Mouse (Mus musculus) liver, postnatal 0 days (tissue): ENCODE measurements around the gene Sox5. TPM values are rescaled to one million over a fixed set of nuclear protein-coding genes. Genes with fewer than 3 reads are reported as not detected.
A peak's percentile ranks its signal among the peaks of the same experiment; 100 is the strongest.

Source experiments
- ATAC-seq: fragments of 200-750 bp; cut with Nextera tagmentation; 2 replicates; pipeline ENCODE4 v1.8.0; 2017; ENCODE audit warnings: mild to moderate bottlenecking, moderate library complexity
- DNase-seq: peaks from one replicate; pipeline ENCODE4 v3.0.0-alpha.2; 2016
- H3K27ac ChIP-seq: fragments of 300-500 bp; sonication (generic); 2 replicates; pipeline ENCODE4 v1.5.1; 2014; ENCODE audit warnings: antibody characterized with exemption, moderate library complexity, mild to moderate bottlenecking, low read depth
- H3K27me3 ChIP-seq: fragments of 300-500 bp; sonication (generic); 2 replicates; pipeline ENCODE4 v1.6.1; 2014; ENCODE audit warnings: low read length, control low read depth, mixed read lengths; ENCODE audit not compliant: insufficient read depth
- H3K36me3 ChIP-seq: fragments of 300-500 bp; sonication (generic); replicated peaks from 2 replicates; pipeline ENCODE4 v1.6.1; 2014; ENCODE audit warnings: mild to moderate bottlenecking, control low read depth, low read length, moderate library complexity, mixed read lengths; ENCODE audit not compliant: insufficient read depth
- H3K4me1 ChIP-seq: fragments of 300-500 bp; sonication (generic); 2 replicates; pipeline ENCODE4 v1.6.1; 2014; ENCODE audit warnings: antibody characterized with exemption, mild to moderate bottlenecking, control low read depth; ENCODE audit not compliant: insufficient read depth
- H3K4me2 ChIP-seq: fragments of 300-500 bp; sonication (generic); 2 replicates; pipeline ENCODE4 v1.6.1; 2014; ENCODE audit warnings: low read depth, mild to moderate bottlenecking, low read length, moderate library complexity, mixed read lengths
- H3K4me3 ChIP-seq: fragments of 300-500 bp; sonication (generic); 2 replicates; pipeline ENCODE4 v1.5.1; 2014; ENCODE audit warnings: low read depth, low read length
- H3K9ac ChIP-seq: fragments of 300-500 bp; sonication (generic); replicated peaks from 2 replicates; pipeline ENCODE4 v1.6.1; 2014; ENCODE audit warnings: mild to moderate bottlenecking, moderate library complexity
- H3K9me3 ChIP-seq: fragments of 300-500 bp; sonication (generic); 2 replicates; pipeline ENCODE4 v1.6.1; 2016; ENCODE audit warnings: mild to moderate bottlenecking, control low read depth, low read length, mixed read lengths
- CTCF ChIP-seq: sonication (generic); IDR thresholded peaks from 2 replicates; pipeline ENCODE4 v1.5.1; 2016; ENCODE audit warnings: antibody characterized with exemption, low read depth
- EP300 ChIP-seq: IDR thresholded peaks from 2 replicates; pipeline ENCODE4 v1.6.1; 2016; ENCODE audit warnings: antibody characterized with exemption, low read depth, mild to moderate bottlenecking
- WGBS: fragments of 180-500 bp; shearing (Covaris S2); extraction: QIAGEN DNeasy Blood & Tissue Kit; methylation state at CpG from one replicate; pipeline ENCODE4 v1.1.7; 2014; ENCODE audit not compliant: insufficient replicate concordance; 5-methylcytosine and 5-hydroxymethylcytosine counted together
- polyA plus RNA-seq: library from polyadenylated mRNA; unstranded; fragments of >200 nt; fragmentation: Nextera tagmentation; extraction: Ambion mirVana; gene quantifications from 2 replicates; pipeline ENCODE4 v1.2.1, GENCODE M21; 2015

Gene Sox5
- polyA plus RNA-seq, 1 experiment from 2014 or later: 7.5 TPM

DNA sequence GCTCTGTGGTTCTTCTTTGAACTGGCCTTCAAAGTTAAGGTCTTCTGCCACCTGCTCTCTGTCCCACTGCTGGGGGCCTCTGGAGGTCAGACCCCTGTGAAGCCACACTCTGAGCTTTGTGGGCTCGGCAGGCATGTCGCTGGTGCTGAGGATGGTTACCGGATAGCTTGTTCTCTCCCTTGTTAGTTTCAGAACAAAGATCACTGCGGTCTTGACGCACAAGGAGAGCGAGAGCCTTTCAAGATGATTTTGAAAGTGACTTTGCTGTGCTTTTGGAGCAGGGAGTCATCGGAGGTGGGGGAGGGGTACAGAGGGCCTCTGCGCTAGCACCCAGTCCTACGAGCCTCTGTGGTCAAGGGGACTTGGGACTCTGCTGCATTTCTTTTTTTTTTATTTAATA, 240.5 kb downstream of the Sox5 start:
- ATAC-seq (no peak), DNase-seq (no peak)
- Histone ChIP-seq H3K9me3 (no peaks in the 10 kb centered on the region), H3K36me3 (no peaks in the 10 kb centered on the region), H3K27me3 (no peaks in the 10 kb centered on the region), H3K9ac (no peak overlapping the region), H3K4me3 (no peak overlapping the region), H3K27ac (no peak overlapping the region), H3K4me1 (no peaks in the 10 kb centered on the region), H3K4me2 (no peak overlapping the region)
- WGBS: 83% methylated on average over 9 of the region's 9 CpGs
- TF ChIP-seq EP300: no peak
- no peak for TF ChIP-seq CTCF

DNA sequence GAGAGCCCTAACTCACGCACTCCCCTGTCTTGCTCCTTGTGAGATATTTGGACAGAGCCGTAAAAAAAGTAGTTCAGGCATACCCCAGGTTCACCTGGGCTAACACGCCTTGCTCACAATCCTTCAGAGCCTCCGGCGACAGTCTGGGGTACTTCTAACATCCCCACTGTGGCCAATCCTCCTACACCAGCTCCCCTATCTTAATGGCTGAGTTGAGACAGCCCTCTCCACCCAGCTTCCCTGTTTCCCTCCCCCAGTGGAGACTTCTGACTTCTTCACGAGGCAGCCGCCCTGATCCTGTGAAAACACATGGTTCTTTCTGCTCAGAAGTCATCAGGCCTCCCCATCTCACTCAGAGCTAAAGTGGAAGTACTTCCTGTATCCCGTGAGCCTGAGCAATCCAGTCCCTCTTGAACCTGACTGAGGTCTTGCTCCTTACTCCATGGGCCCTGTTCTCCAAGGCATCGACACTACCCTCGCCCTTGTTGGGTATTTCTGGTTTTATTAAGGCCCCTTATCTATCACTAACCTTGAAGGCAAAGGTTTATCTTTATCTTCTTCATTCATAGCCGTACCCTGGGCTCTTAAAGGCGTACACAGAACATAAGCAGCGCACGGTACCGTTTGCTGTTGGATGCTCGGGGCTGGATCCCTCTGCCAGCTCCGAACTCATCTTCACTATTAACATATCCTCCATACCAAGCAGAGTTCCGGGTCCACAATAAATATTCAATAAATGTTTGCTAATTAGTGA, 242.2 kb downstream of the Sox5 start:
- H3K27ac ChIP-seq: no peak overlapping the region
- H3K4me2 ChIP-seq: no peak overlapping the region
- ATAC-seq: no peak
- no peaks in the 10 kb centered on the region for H3K4me1 ChIP-seq
- no peak for DNase-seq
- no peaks in the 10 kb centered on the region for H3K27me3 ChIP-seq
- TF ChIP-seq EP300 (no peak), CTCF (no peak)
- H3K36me3 ChIP-seq: no peaks in the 10 kb centered on the region
- WGBS: 75% methylated on average over 18 of the region's 18 CpGs
- H3K4me3 ChIP-seq: no peak overlapping the region
- no peaks in the 10 kb centered on the region for H3K9me3 ChIP-seq
- no peak overlapping the region for H3K9ac ChIP-seq

DNA sequence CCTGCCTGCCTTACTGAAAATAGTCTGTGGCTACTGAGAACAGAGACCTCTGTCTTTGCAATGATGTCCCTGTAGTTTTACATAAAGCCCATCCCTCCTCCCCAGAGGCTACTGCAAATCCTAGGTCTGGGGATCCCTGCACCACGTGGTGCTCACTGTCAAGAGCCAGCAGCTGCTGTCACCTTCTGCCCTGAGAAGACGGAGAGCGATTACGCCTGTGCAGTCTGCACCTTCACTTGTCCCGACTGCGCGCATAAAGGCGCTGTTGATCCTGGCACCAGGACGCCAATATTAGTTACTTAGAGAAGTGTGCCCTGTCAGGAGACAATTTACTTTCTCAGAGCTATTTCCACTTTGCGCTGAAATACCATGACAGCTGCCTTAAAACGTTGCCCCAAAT, 258.3 kb downstream of the Sox5 start:
- TF ChIP-seq EP300 (no peak), CTCF (no peak)
- H3K4me3 ChIP-seq: no peak overlapping the region
- 69% methylated on average over 11 of the region's 11 CpGs for WGBS
- H3K4me2 ChIP-seq: no peak overlapping the region
- no peaks in the 10 kb centered on the region for H3K27me3 ChIP-seq
- no peak for DNase-seq
- no peaks in the 10 kb centered on the region for H3K4me1 ChIP-seq
- H3K27ac ChIP-seq: no peak overlapping the region
- no peaks in the 10 kb centered on the region for H3K36me3 ChIP-seq
- no peak overlapping the region for H3K9ac ChIP-seq
- H3K9me3 ChIP-seq: no peaks in the 10 kb centered on the region
- ATAC-seq: no peak

DNA sequence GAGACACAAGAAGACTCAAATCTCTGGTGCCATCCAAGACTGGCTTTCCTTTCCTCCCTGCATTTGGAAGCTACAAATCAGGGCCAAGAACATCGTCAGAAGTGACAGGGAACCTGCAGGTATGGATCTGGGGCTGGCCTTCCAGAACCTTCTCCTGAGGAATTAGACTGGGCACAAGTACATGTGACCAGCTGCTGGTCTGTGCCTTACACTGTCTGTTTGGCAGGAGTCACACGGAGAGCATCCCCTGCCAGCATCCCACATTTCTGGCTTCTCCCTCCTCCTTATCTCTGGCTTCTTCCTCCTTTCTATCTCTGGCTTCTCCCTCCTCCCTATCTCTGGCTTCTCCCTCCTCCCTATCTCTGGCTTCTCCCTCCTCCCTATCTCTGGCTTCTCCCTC, 263.0 kb downstream of the Sox5 start:
- Histone ChIP-seq H3K9ac (no peak overlapping the region), H3K4me1 (no peaks in the 10 kb centered on the region), H3K27me3 (no peaks in the 10 kb centered on the region), H3K4me3 (no peak overlapping the region), H3K27ac (no peak overlapping the region), H3K36me3 (no peaks in the 10 kb centered on the region), H3K4me2 (no peak overlapping the region), H3K9me3 (no peaks in the 10 kb centered on the region)
- no peak for DNase-seq
- ATAC-seq: no peak
- TF ChIP-seq EP300 (no peak), CTCF (no peak)
- 78% methylated on average over 2 of the region's 2 CpGs for WGBS

DNA sequence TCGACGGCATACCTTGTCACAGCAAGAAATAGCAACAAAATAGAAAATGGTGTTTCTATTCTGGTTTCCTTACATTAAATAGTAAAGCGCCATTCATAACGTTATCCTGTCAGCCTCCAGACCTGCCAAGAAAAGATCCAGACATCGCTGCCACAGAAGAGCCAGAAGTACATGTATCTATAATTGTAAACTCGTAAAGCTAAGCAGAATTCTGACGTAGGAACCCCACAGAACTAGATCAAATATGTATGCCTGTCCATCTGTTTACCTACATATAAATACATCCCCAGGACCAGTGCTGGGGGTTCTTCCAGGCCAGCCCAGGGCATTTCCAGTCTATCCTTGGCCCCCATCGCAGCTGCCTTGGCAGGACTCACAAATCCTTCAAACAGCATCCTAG, 265.9 kb downstream of the Sox5 start:
- Histone ChIP-seq H3K4me3 (no peak overlapping the region), H3K27ac (no peak overlapping the region), H3K27me3 (no peaks in the 10 kb centered on the region), H3K36me3 (no peaks in the 10 kb centered on the region), H3K4me1 (no peaks in the 10 kb centered on the region), H3K9me3 (no peaks in the 10 kb centered on the region), H3K9ac (no peak overlapping the region), H3K4me2 (no peak overlapping the region)
- DNase-seq (no peak), ATAC-seq (no peak)
- TF ChIP-seq EP300: no peak
- no peak for TF ChIP-seq CTCF
- WGBS: 80% methylated on average over 8 of the region's 8 CpGs

DNA sequence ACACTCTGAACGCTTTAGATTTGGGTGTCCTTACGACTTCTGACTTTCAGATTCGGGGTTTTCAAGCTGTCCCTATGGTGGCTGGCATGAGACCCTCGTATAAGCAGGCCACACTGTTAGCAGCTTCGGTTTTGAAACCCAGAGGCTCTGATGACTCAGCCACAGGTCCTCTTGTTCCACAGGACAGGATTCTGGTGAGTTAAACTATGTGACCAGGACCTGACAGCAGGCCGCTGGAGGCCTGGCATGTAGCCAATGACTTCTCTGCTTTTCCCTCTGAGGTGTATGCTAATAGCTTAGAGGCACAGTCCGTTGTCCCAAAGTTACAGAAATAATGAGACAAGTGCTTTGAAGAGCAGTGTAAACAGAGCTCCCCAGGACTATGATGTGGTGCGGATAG, 268.0 kb downstream of the Sox5 start:
- H3K4me2 ChIP-seq: no peak overlapping the region
- H3K36me3 ChIP-seq: no peaks in the 10 kb centered on the region
- H3K4me1 ChIP-seq: no peaks in the 10 kb centered on the region
- H3K9me3 ChIP-seq: no peaks in the 10 kb centered on the region
- no peak for TF ChIP-seq CTCF
- TF ChIP-seq EP300: no peak
- peak overlapping the region; percentile 36; the same call in 1 of the 2 replicates for H3K27ac ChIP-seq
- no peaks in the 10 kb centered on the region for H3K27me3 ChIP-seq
- no peak overlapping the region for H3K4me3 ChIP-seq
- WGBS: 63% methylated on average over 8 of the region's 8 CpGs
- peak; percentile 40 for DNase-seq
- peak; percentile 51; the same call in 1 of the 2 replicates for ATAC-seq
- H3K9ac ChIP-seq: no peak overlapping the region
